Mouse (Mus musculus) adrenal gland, postnatal 25 days (tissue): ENCODE measurements around the gene Slc35b3. TPM values are rescaled to one million over a fixed set of nuclear protein-coding genes. Genes with fewer than 3 reads are reported as not detected.

Source experiments
- DNase-seq: peaks from one replicate; pipeline ENCODE4 v3.0.0; 2021; ENCODE audit warnings: mixed read lengths
- total RNA-seq: library from RNA; stranded (reverse); gene quantifications from 2 replicates; pipeline ENCODE4 v1.2.3, GENCODE M21; 2021

The Slc35b3 gene
- total RNA-seq, 1 experiment from 2014 or later = 30.1 TPM

DNA sequence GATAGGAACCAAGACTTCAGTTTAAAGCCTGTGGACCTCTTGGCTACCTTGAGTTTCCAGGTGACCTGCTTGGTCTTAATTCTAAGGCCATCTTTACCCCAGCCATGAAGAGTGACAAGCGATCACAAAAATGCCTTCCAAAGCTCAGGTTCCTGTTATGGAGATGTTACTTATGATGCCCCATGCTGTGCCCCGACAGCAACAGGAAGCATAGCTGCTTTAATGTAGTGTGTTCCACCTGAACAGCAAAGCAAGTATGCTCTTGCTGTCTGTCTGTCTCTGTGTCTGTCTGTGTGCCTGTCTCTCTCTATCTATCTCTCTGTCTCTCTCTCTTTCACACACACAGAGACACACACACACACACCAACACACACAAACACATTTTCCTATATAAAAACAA, 22.2 kb downstream of the Slc35b3 start:
- DNase-seq = no peak

- no peak for DNase-seq
These were observed 23.7 kb downstream of the Slc35b3 start for GRCm38 (mm10) chr13:38936860-38937471.

GRCm38 (mm10) chr13:38935856-38936446, 24.7 kb downstream of the Slc35b3 start:
- DNase-seq = peak; percentile 38

DNA sequence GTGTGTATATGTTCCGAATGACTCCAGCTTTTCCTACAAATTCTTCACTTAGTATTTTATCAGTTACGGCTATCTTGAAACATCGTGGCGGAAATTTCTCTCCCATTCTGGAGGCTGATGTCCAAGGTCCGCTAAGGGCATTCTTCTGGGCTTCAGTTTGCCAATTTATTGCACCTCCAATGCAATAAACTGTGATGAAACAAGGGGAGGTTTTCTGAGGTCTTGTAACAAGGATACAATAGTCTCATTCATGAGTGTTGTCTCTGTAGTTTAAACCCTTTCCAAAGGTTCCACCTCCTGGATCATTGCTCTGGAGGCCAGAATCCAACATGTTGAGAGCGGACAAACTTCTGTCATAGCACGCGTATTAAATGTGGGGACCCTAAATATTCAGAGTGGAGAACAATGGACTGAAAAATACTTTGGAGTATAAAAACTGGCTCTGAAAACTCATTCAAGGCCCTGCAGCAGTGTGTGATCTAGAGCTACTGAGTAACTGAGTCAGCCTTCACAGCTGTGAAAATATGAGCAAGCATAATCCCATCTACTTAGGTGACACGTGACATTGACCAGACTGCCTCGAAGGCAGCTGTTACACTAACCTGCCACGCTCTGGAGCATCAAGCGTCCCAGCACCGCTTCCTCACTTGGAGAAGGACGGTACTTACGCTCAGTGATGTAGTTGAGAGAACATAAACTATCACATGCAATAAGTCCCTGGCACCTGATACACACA, 30.7 kb downstream of the Slc35b3 start:
- no peak for DNase-seq

- no peak for DNase-seq
These were observed 38.0 kb downstream of the Slc35b3 start for GRCm38 (mm10) chr13:38922676-38923075.

GRCm38 (mm10) chr13:38921306-38921705, 39.4 kb downstream of the Slc35b3 start:
- DNase-seq = no peak

GRCm38 (mm10) chr13:38918188-38918885, 42.3 kb downstream of the Slc35b3 start:
- DNase-seq = no peak

DNA sequence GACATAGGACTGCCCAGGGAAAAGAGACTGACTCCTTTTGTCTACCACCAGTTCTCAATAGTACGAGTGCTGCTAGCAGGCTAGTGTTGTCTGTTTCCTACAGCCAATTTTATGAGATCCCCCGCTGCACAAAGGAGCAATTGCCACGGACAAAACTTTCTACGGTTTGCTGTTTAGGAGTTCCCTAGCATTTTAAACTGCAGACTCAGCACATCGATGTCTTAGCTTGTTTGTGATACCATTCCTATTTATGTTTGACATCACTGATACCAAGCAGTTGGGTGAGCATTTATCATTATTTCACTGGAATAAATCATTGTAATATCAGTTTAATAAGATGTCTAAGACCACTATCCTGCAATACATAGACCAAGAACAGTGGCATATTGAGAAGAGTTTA, 43.1 kb downstream of the Slc35b3 start:
- DNase-seq = no peak

DNA sequence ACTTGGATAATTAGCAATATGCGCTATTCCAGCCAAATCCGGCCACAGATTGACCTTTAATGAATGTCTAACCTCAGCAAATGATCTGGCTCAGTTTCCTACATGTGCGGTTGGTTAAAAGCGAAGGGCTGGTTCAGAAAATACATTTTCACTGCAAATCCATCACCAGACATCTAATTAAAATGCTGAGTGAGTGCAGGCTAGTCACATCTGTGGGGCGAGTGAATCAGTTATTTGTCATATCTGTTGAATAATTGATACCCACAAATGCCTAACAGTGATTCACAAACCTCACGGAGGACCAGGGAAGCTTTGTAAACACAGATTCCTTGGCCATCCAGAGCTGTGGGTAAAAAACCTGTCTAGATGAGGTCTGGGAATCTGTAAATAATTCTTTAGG, 45.9 kb downstream of the Slc35b3 start:
- DNase-seq = no peak

GRCm38 (mm10) chr13:38892364-38892763, 68.3 kb downstream of the Slc35b3 start:
- DNase-seq = no peak
